Mouse (Mus musculus): ENCODE results near the gene Aco1.

- TF ChIP-seq CTCF (IDR thresholded peaks at IDR 0.05; ENCODE audit: borderline replicate concordance, insufficient read depth, low read length) (no peak), POLR2A (IDR thresholded peaks at IDR 0.05; ENCODE audit: low read depth, low read length) (no peak)
Measured at GRCm38 (mm10) chr4:40178584-40178983, 35.7 kb downstream of the Aco1 start.

Measured in embryonic fibroblast, embryonic 13.5 days (primary cell).